Mouse (Mus musculus): ENCODE measurements around the gene S100pbp. TPM values are rescaled to one million over a fixed set of nuclear protein-coding genes. Genes with fewer than 3 reads are reported as not detected.

S100pbp gene
- polyA plus RNA-seq, 1 experiment from 2014 or later, result 17.2 TPM

- WGBS, result 5% methylated on average over 17 of the region's 17 CpGs
- Histone ChIP-seq H3K27me3 (peaks cover 9% of the 10 kb centered on the region), H3K4me3 (peak overlapping the region; percentile 4; the same call in 1 of the 2 replicates), H3K27ac (replicated peaks) (no peak overlapping the region), H3K9me3 (no peaks in the 10 kb centered on the region), H3K4me1 (peaks cover 38% of the 10 kb centered on the region), H3K4me2 (replicated peaks) (peak overlapping the region; percentile 14), H3K9ac (replicated peaks) (no peak overlapping the region), H3K36me3 (no peaks in the 10 kb centered on the region)
- ATAC-seq (replicated peaks), result no peak
Observed at GRCm38 (mm10) chr4:129130755-129131303, 58.7 kb downstream of the S100pbp start.

GRCm38 (mm10) chr4:129130149-129130548 is 59.4 kb downstream of the S100pbp start:
- Histone ChIP-seq H3K4me2 (replicated peaks) (peak overlapping the region; percentile 14; the same call in 1 of the 2 replicates), H3K27me3 (peaks cover 2% of the 10 kb centered on the region; the same call in 1 of the 2 replicates), H3K4me1 (peaks cover 45% of the 10 kb centered on the region), H3K9me3 (no peaks in the 10 kb centered on the region), H3K27ac (replicated peaks) (no peak overlapping the region), H3K36me3 (no peaks in the 10 kb centered on the region), H3K9ac (replicated peaks) (no peak overlapping the region), H3K4me3 (0 out of 2 replicates have a peak overlapping the region, but pooled peaks have one; percentile 4)
- peak; percentile 58 for ATAC-seq (replicated peaks)
- WGBS, result 3% methylated on average over 8 of the region's 8 CpGs

- Histone ChIP-seq H3K4me3 (no peak overlapping the region), H3K27me3 (0 out of 2 replicates have a peak, but pooled peaks cover 2% of the 10 kb centered on the region), H3K4me1 (peaks cover 48% of the 10 kb centered on the region), H3K36me3 (no peaks in the 10 kb centered on the region), H3K9me3 (no peaks in the 10 kb centered on the region), H3K27ac (replicated peaks) (no peak overlapping the region), H3K4me2 (replicated peaks) (no peak overlapping the region), H3K9ac (replicated peaks) (no peak overlapping the region)
- WGBS, result 39% methylated on average over 9 of the region's 9 CpGs
- no peak for ATAC-seq (replicated peaks)
Observed at GRCm38 (mm10) chr4:129129387-129129786, 60.1 kb downstream of the S100pbp start.

GRCm38 (mm10) chr4:129128582-129129338 is 60.8 kb downstream of the S100pbp start:
- no peak overlapping the region for H3K4me2 ChIP-seq (replicated peaks)
- no peak overlapping the region for H3K9ac ChIP-seq (replicated peaks)
- H3K9me3 ChIP-seq, result no peaks in the 10 kb centered on the region
- H3K27ac ChIP-seq (replicated peaks), result no peak overlapping the region
- ATAC-seq (replicated peaks), result no peak; the same call in 1 of the 2 replicates
- no peak overlapping the region for H3K4me3 ChIP-seq
- H3K27me3 ChIP-seq, result peaks cover 2% of the 10 kb centered on the region; the same call in 1 of the 2 replicates
- no peaks in the 10 kb centered on the region for H3K36me3 ChIP-seq
- 55% methylated on average over 13 of the region's 13 CpGs for WGBS
- H3K4me1 ChIP-seq, result peaks cover 50% of the 10 kb centered on the region

- no peaks in the 10 kb centered on the region for H3K9me3 ChIP-seq
- H3K4me3 ChIP-seq, result peak overlapping the region; percentile 14; the same call in 1 of the 2 replicates
- H3K36me3 ChIP-seq, result no peaks in the 10 kb centered on the region
- H3K4me1 ChIP-seq, result peaks cover 67% of the 10 kb centered on the region
- no peaks in the 10 kb centered on the region; the same call in 1 of the 2 replicates for H3K27me3 ChIP-seq
- WGBS, result 6% methylated on average over 19 of the region's 19 CpGs
- no peak overlapping the region for H3K9ac ChIP-seq (replicated peaks)
- no peak for ATAC-seq (replicated peaks)
- H3K4me2 ChIP-seq (replicated peaks), result peak overlapping the region; percentile 20
- no peak overlapping the region for H3K27ac ChIP-seq (replicated peaks)
Observed at GRCm38 (mm10) chr4:129125736-129126451, 63.6 kb downstream of the S100pbp start.

- no peak overlapping the region for H3K4me3 ChIP-seq
- WGBS, result 4% methylated on average over 13 of the region's 13 CpGs
- no peaks in the 10 kb centered on the region for H3K9me3 ChIP-seq
- H3K4me1 ChIP-seq, result peaks cover 68% of the 10 kb centered on the region
- H3K36me3 ChIP-seq, result no peaks in the 10 kb centered on the region
- H3K27ac ChIP-seq (replicated peaks), result peak overlapping the region; percentile 57
- no peak overlapping the region for H3K9ac ChIP-seq (replicated peaks)
- peak; percentile 44 for ATAC-seq (replicated peaks)
- peak overlapping the region; percentile 20 for H3K4me2 ChIP-seq (replicated peaks)
- peaks cover 9% of the 10 kb centered on the region; the same call in 1 of the 2 replicates for H3K27me3 ChIP-seq
Observed at GRCm38 (mm10) chr4:129124652-129125146, 64.8 kb downstream of the S100pbp start.

GRCm38 (mm10) chr4:129122719-129123118 is 66.8 kb downstream of the S100pbp start:
- Histone ChIP-seq H3K9me3 (no peaks in the 10 kb centered on the region), H3K4me3 (no peak overlapping the region), H3K4me2 (replicated peaks) (no peak overlapping the region), H3K36me3 (no peaks in the 10 kb centered on the region), H3K4me1 (peaks cover 54% of the 10 kb centered on the region), H3K27me3 (peaks cover 19% of the 10 kb centered on the region; the same call in 1 of the 2 replicates), H3K9ac (replicated peaks) (no peak overlapping the region), H3K27ac (replicated peaks) (peak overlapping the region; percentile 16; the same call in 1 of the 2 replicates)
- WGBS, result 34% methylated on average over 8 of the region's 8 CpGs
- ATAC-seq (replicated peaks), result 0 out of 2 replicates have a peak, but pooled peaks have one; percentile 21

- no peak overlapping the region for H3K9ac ChIP-seq (replicated peaks)
- H3K36me3 ChIP-seq, result no peaks in the 10 kb centered on the region
- peaks cover 19% of the 10 kb centered on the region; the same call in 1 of the 2 replicates for H3K27me3 ChIP-seq
- H3K4me1 ChIP-seq, result peaks cover 54% of the 10 kb centered on the region
- H3K4me2 ChIP-seq (replicated peaks), result peak overlapping the region; percentile 93
- no peaks in the 10 kb centered on the region for H3K9me3 ChIP-seq
- H3K4me3 ChIP-seq, result no peak overlapping the region
- 25% methylated on average over 9 of the region's 9 CpGs for WGBS
- no peak for ATAC-seq (replicated peaks)
- H3K27ac ChIP-seq (replicated peaks), result peak overlapping the region; percentile 66; the same call in 1 of the 2 replicates
Observed at GRCm38 (mm10) chr4:129122107-129122506, 67.4 kb downstream of the S100pbp start.

GRCm38 (mm10) chr4:129121569-129122086 is 67.9 kb downstream of the S100pbp start, which contains the start of gene Hpca:
TSS of gene Hpca (minus strand) at chr4:129122036.
- Histone ChIP-seq H3K4me2 (replicated peaks) (peak within 1 kb of the TSS; percentile 93), H3K4me1 (peaks cover 54% of the 10 kb centered on the region), H3K36me3 (no peaks in the 10 kb centered on the region), H3K27ac (replicated peaks) (peak within 1 kb of the TSS; percentile 66; the same call in 1 of the 2 replicates), H3K9ac (replicated peaks) (peak within 1 kb of the TSS; percentile 68), H3K9me3 (no peaks in the 10 kb centered on the region), H3K27me3 (peaks cover 19% of the 10 kb centered on the region; the same call in 1 of the 2 replicates), H3K4me3 (peak within 1 kb of the TSS; percentile 65)
- WGBS, result 2% methylated on average over 17 of the region's 17 CpGs
- ATAC-seq (replicated peaks), result peak; percentile 24; the same call in 1 of the 2 replicates

GRCm38 (mm10) chr4:129120520-129121445 is 68.7 kb downstream of the S100pbp start:
- Histone ChIP-seq H3K4me1 (peaks cover 49% of the 10 kb centered on the region), H3K4me2 (replicated peaks) (peak overlapping the region; percentile 93), H3K27me3 (peaks cover 19% of the 10 kb centered on the region; the same call in 1 of the 2 replicates), H3K9ac (replicated peaks) (peak overlapping the region; percentile 68), H3K9me3 (no peaks in the 10 kb centered on the region), H3K27ac (replicated peaks) (peak overlapping the region; percentile 66; the same call in 1 of the 2 replicates), H3K36me3 (no peaks in the 10 kb centered on the region), H3K4me3 (peak overlapping the region; percentile 65)
- peak; percentile 42; the same call in 1 of the 2 replicates for ATAC-seq (replicated peaks)
- 2% methylated on average over 56 of the region's 59 CpGs for WGBS
